Mouse (Mus musculus) megakaryocyte, embryonic 14.5 days (primary cell): Measurements from ENCODE around the gene Bdh2.

Experiments
- FLI1 ChIP-seq: IDR thresholded peaks from 2 replicates; pipeline ENCODE4 v1.6.1; 2012; ENCODE audit warnings: low read length, inconsistent platforms, mixed read lengths
- GATA1 ChIP-seq: IDR thresholded peaks from 3 replicates; pipeline ENCODE4 v1.6.1; 2012; ENCODE audit warnings: mixed read lengths, low read length, inconsistent platforms, borderline replicate concordance

DNA sequence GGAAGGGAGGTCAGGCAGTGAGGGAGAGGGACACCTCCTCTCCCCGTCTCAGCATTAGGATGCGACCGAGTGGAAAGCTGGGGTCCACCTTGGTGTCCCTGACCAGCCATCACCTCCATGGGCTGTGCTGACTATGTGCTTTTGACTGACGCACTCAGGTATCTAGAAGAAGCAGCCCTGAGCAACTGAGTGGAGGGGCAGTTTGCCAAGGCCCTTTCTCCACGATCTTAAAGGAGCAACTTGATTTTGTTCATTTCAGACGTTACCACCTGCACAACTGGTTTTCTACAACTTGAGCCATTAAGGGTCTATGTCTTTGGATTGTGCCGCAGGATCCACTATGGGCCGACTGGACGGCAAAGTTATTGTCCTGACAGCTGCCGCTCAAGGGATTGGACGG lies 4.2 kb downstream of the Bdh2 start:
- TF ChIP-seq GATA1: no peak
- no peak for TF ChIP-seq FLI1
